Comparison of ENCODE assay signal across 8 mouse cellular contexts in genomic region chr1:184793163-184793876, GRCm38 (mm10). TPM values are rescaled to one million over a fixed set of nuclear protein-coding genes. Genes with fewer than 3 reads are reported as not detected.
DNase-seq lines count a peak whose midpoint lies in the region; ATAC-seq lines count a peak whose summit lies in the region.

No protein-coding gene starts in this region.

- peak overlapping the region; percentile 41 for H3K4me2 ChIP-seq in heart, embryonic 15.5 days

- 20% methylated on average over 27 of the region's 27 CpGs for WGBS in heart, embryonic 15.5 days

- intact Hi-C loops in left cerebral cortex, postnatal 4 days (cut with DNase I) = no loop called here
- intact Hi-C loops in left cerebral cortex, postnatal 25 days (cut with DNase I) = loop anchor here (5.0 kb wide), 1 partner anchor 526 kb away; no protein-coding TSS in a partner anchor

- no peaks in the 10 kb centered on the region for H3K36me3 ChIP-seq in heart, embryonic 15.5 days

- peak; percentile 53 for DNase-seq in left cerebral cortex, postnatal 4 days
- DNase-seq in left cerebral cortex, postnatal 25 days (ENCODE audit: low spot score in 2 of 2) = no peak
- DNase-seq in kidney, postnatal 10 days = peak; percentile 74
- DNase-seq in spleen, postnatal 10 days (ENCODE audit: low spot score in 2 of 2) = peak; percentile 60 to 86
- DNase-seq in frontal cortex, postnatal 25 days (ENCODE audit: low spot score in 2 of 2) = no peak

- H3K4me1 ChIP-seq in heart, embryonic 15.5 days (replicated peaks) = 0 out of 2 replicates have a peak, but pooled peaks cover 3% of the 10 kb centered on the region

- no peaks in the 10 kb centered on the region for H3K9me3 ChIP-seq in heart, embryonic 15.5 days (replicated peaks)

- no peak overlapping the region for H3K4me3 ChIP-seq in heart, embryonic 15.5 days

- peak; percentile 94 for ATAC-seq in common myeloid progenitor, adult 5-6 weeks (replicated peaks; ENCODE audit: low read depth, poor library complexity, severe bottlenecking)
- no peak for ATAC-seq in heart, embryonic 15.5 days (replicated peaks; ENCODE audit: insufficient number of reproducible peaks, insufficient read depth, low FRiP score, low read depth)
- peak; percentile 92 for ATAC-seq in megakaryocyte, adult 5-6 weeks (ENCODE audit: poor library complexity, severe bottlenecking)

- H3K27ac ChIP-seq in heart, embryonic 15.5 days = no peak overlapping the region

- no peak overlapping the region for H3K9ac ChIP-seq in heart, embryonic 15.5 days

- H3K27me3 ChIP-seq in heart, embryonic 15.5 days = 0 out of 2 replicates have a peak, but pooled peaks cover 3% of the 10 kb centered on the region

RNA-seq across cellular contexts. Expression of gene Marc1, which starts 17.8 kb away (rescaled TPM):
- under 1 TPM in 1 of 2 experiments, not detected in 1; 0.28 TPM for total RNA-seq in left cerebral cortex, postnatal 4 days (2021)
- total RNA-seq in left cerebral cortex, postnatal 25 days (2021) = not detected
- total RNA-seq in common myeloid progenitor, adult 5-6 weeks (2017) = not detected in 2 replicates
- 0.39 TPM in 1 of 2 replicates, not detected in the other for polyA plus RNA-seq in heart, embryonic 15.5 days (2015; fragmentation: Nextera tagmentation; extraction: Ambion mirVana)
- 0.62 TPM in 1 of 2 replicates, not detected in the other for total RNA-seq in megakaryocyte, adult 5-6 weeks (2015)
- total RNA-seq in megakaryocyte, adult 5-6 weeks (2017) = 0.37 TPM in 1 of 2 replicates, not detected in the other

RNA-seq across cellular contexts. Expression of gene Marc2, which starts 52.9 kb away (rescaled TPM):
- total RNA-seq in left cerebral cortex, postnatal 4 days (2021) = 10 to 100 TPM; 84.0 to 86.4 TPM
- 100 to 1,000 TPM; 146 to 165 TPM for total RNA-seq in left cerebral cortex, postnatal 25 days (2021)
- total RNA-seq in common myeloid progenitor, adult 5-6 weeks (2017) = 63.2 and 74.7 TPM in 2 replicates
- polyA plus RNA-seq in heart, embryonic 15.5 days (2015; fragmentation: Nextera tagmentation; extraction: Ambion mirVana) = 115 and 120 TPM in 2 replicates
- 141 and 187 TPM in 2 replicates for total RNA-seq in megakaryocyte, adult 5-6 weeks (2015)
- total RNA-seq in megakaryocyte, adult 5-6 weeks (2017) = 52.3 and 73.3 TPM in 2 replicates

Comparison
In these comparisons a context has a peak if more than half of its experiments do, and no peak if none do; other contexts are left out.
1. DNase-seq: peak in left cerebral cortex, postnatal 4 days (single experiment), kidney, postnatal 10 days (single experiment) and spleen, postnatal 10 days (2 of 2); none in left cerebral cortex, postnatal 25 days (0 of 2) and frontal cortex, postnatal 25 days (0 of 2).